Mouse (Mus musculus) liver, embryonic 12.5 days (tissue): ENCODE data around the gene Zscan22. TPM values are rescaled to one million over a fixed set of nuclear protein-coding genes. Genes with fewer than 3 reads are reported as not detected.
A peak's percentile ranks its signal among the peaks of the same experiment; 100 is the strongest.
"Not testable (repeated sequence)": the region's sequence is repeated elsewhere in the genome, so short reads cannot be mapped to it uniquely, and the experiment has no call there.

Experiments used
- ATAC-seq: fragments of 200-750 bp; cut with Nextera tagmentation; 2 replicates; pipeline ENCODE4 v1.8.0; 2017; ENCODE audit warnings: moderate number of reproducible peaks, mild to moderate bottlenecking, moderate library complexity
- H3K27ac ChIP-seq: fragments of 300-500 bp; sonication (generic); 2 replicates; pipeline ENCODE4 v1.5.1; 2016; ENCODE audit warnings: mild to moderate bottlenecking
- H3K27me3 ChIP-seq: fragments of 300-500 bp; sonication (generic); replicated peaks from 2 replicates; pipeline ENCODE4 v1.6.1; 2016; ENCODE audit warnings: mild to moderate bottlenecking, moderate library complexity
- H3K36me3 ChIP-seq: fragments of 300-500 bp; sonication (generic); 2 replicates; pipeline ENCODE4 v1.6.1; 2016; ENCODE audit warnings: mild to moderate bottlenecking, moderate library complexity
- H3K4me1 ChIP-seq: fragments of 300-500 bp; sonication (generic); 2 replicates; pipeline ENCODE4 v1.6.1; 2016
- H3K4me2 ChIP-seq: fragments of 300-500 bp; sonication (generic); 2 replicates; pipeline ENCODE4 v1.6.1; 2016; ENCODE audit warnings: mild to moderate bottlenecking, moderate library complexity
- H3K4me3 ChIP-seq: fragments of 300-500 bp; sonication (generic); 2 replicates; pipeline ENCODE4 v1.5.1; 2016; ENCODE audit warnings: mild to moderate bottlenecking, moderate library complexity
- H3K9ac ChIP-seq: fragments of 300-500 bp; sonication (generic); 2 replicates; pipeline ENCODE4 v1.6.1; 2016; ENCODE audit warnings: mild to moderate bottlenecking, moderate library complexity
- H3K9me3 ChIP-seq: fragments of 300-500 bp; sonication (generic); replicated peaks from 2 replicates; pipeline ENCODE4 v1.6.1; 2016; ENCODE audit warnings: mild to moderate bottlenecking, moderate library complexity
- WGBS: fragments of 180-500 bp; shearing (Covaris S2); methylation state at CpG from one replicate; pipeline ENCODE4 v1.1.7; 2016; ENCODE audit not compliant: insufficient replicate concordance; 5-methylcytosine and 5-hydroxymethylcytosine counted together
- polyA plus RNA-seq: library from polyadenylated mRNA; unstranded; fragments of >200 nt; fragmentation: Nextera tagmentation; extraction: Ambion mirVana; gene quantifications from 2 replicates; pipeline ENCODE4 v1.2.1, GENCODE M21; 2016

The Zscan22 gene
- polyA plus RNA-seq, 1 experiment from 2014 or later = 5.9 TPM

GRCm38 (mm10) chr7:12934808-12935207 lies 37.2 kb downstream of the Zscan22 start:
- Histone ChIP-seq H3K9me3 (0 out of 2 replicates have a peak, but pooled peaks cover 4% of the 10 kb centered on the region), H3K4me3 (no peak overlapping the region), H3K9ac (no peak overlapping the region), H3K4me1 (peaks cover 8% of the 10 kb centered on the region), H3K27ac (no peak overlapping the region), H3K4me2 (no peak overlapping the region), H3K36me3 (no peaks in the 10 kb centered on the region), H3K27me3 (peaks cover under 1% of the 10 kb centered on the region; the same call in 1 of the 2 replicates)
- ATAC-seq = peak; percentile 47
- 39% methylated on average over 3 of the region's 3 CpGs for WGBS

- not testable (repeated sequence) for H3K27ac ChIP-seq, H3K9me3 ChIP-seq, H3K9ac ChIP-seq, H3K36me3 ChIP-seq, H3K4me1 ChIP-seq, ATAC-seq, H3K4me2 ChIP-seq, H3K27me3 ChIP-seq, H3K4me3 ChIP-seq
- 76% methylated on average over 4 of the region's 4 CpGs for WGBS
Measured at GRCm38 (mm10) chr7:12937254-12937803, 39.7 kb downstream of the Zscan22 start.

- Histone ChIP-seq H3K9ac (no peak overlapping the region), H3K4me2 (no peak overlapping the region), H3K36me3 (no peaks in the 10 kb centered on the region), H3K9me3 (0 out of 2 replicates have a peak, but pooled peaks cover 4% of the 10 kb centered on the region), H3K27ac (no peak overlapping the region), H3K4me1 (no peaks in the 10 kb centered on the region), H3K27me3 (no peaks in the 10 kb centered on the region), H3K4me3 (no peak overlapping the region)
- no peak for ATAC-seq
- WGBS = 76% methylated on average over 4 of the region's 4 CpGs
Measured at GRCm38 (mm10) chr7:12940599-12940998, 43.0 kb downstream of the Zscan22 start.

GRCm38 (mm10) chr7:12943488-12943887 lies 45.9 kb downstream of the Zscan22 start:
- Histone ChIP-seq H3K9me3 (no peaks in the 10 kb centered on the region), H3K9ac (no peak overlapping the region), H3K36me3 (no peaks in the 10 kb centered on the region), H3K4me2 (no peak overlapping the region), H3K4me1 (peaks cover 2% of the 10 kb centered on the region), H3K27ac (no peak overlapping the region), H3K27me3 (no peaks in the 10 kb centered on the region), H3K4me3 (no peak overlapping the region)
- ATAC-seq = 0 out of 2 replicates have a peak, but pooled peaks have one; percentile 38

GRCm38 (mm10) chr7:12949032-12949871 lies 51.6 kb downstream of the Zscan22 start:
- Histone ChIP-seq H3K27ac (peak overlapping the region; percentile 82), H3K4me2 (peak overlapping the region; percentile 87), H3K27me3 (no peaks in the 10 kb centered on the region), H3K36me3 (no peaks in the 10 kb centered on the region), H3K9me3 (no peaks in the 10 kb centered on the region), H3K4me1 (peaks cover 35% of the 10 kb centered on the region), H3K4me3 (peak overlapping the region; percentile 67), H3K9ac (peak overlapping the region; percentile 80)
- WGBS = 10% methylated on average over 35 of the region's 35 CpGs
- peak; percentile 97 for ATAC-seq

- H3K36me3 ChIP-seq = no peaks in the 10 kb centered on the region
- no peaks in the 10 kb centered on the region for H3K9me3 ChIP-seq
- peak overlapping the region; percentile 87 for H3K4me2 ChIP-seq
- H3K27ac ChIP-seq = peak overlapping the region; percentile 82
- H3K27me3 ChIP-seq = no peaks in the 10 kb centered on the region
- peak overlapping the region; percentile 67 for H3K4me3 ChIP-seq
- ATAC-seq = peak; percentile 58; the same call in 1 of the 2 replicates
- H3K9ac ChIP-seq = peak overlapping the region; percentile 80
- WGBS = 2% methylated on average over 16 of the region's 16 CpGs
- H3K4me1 ChIP-seq = peaks cover 39% of the 10 kb centered on the region
Measured at GRCm38 (mm10) chr7:12949872-12950229, 52.2 kb downstream of the Zscan22 start.

GRCm38 (mm10) chr7:12954896-12955295 lies 57.3 kb downstream of the Zscan22 start:
- Histone ChIP-seq H3K4me2 (no peak overlapping the region), H3K9ac (no peak overlapping the region), H3K4me3 (no peak overlapping the region), H3K36me3 (no peaks in the 10 kb centered on the region), H3K27me3 (no peaks in the 10 kb centered on the region), H3K4me1 (peaks cover 40% of the 10 kb centered on the region), H3K9me3 (no peaks in the 10 kb centered on the region), H3K27ac (0 out of 2 replicates have a peak overlapping the region, but pooled peaks have one; percentile 22)
- peak; percentile 48; the same call in 1 of the 2 replicates for ATAC-seq
- WGBS = 32% methylated on average over 3 of the region's 3 CpGs

- Histone ChIP-seq H3K36me3 (no peaks in the 10 kb centered on the region), H3K9ac (no peak overlapping the region), H3K9me3 (no peaks in the 10 kb centered on the region), H3K4me2 (no peak overlapping the region), H3K4me1 (peaks cover 31% of the 10 kb centered on the region), H3K4me3 (no peak overlapping the region), H3K27ac (no peak overlapping the region), H3K27me3 (no peaks in the 10 kb centered on the region)
- no peak for ATAC-seq
- WGBS = 55% methylated on average over 5 of the region's 5 CpGs
Measured at GRCm38 (mm10) chr7:12957511-12957910, 59.9 kb downstream of the Zscan22 start.

Other genes starting within 250 kb of the Zscan22 start
- gene Vmn2r55, start 212.8 kb upstream of the Zscan22 start, polyA plus RNA-seq = not detected in 2 replicates
- gene Vmn2r56, start 162.8 kb upstream of the Zscan22 start, polyA plus RNA-seq = not detected in 2 replicates
- 1.4 and 2.1 TPM in 2 replicates for gene Zscan18, start 94.2 kb upstream of the Zscan22 start, polyA plus RNA-seq
- 3.8 and 4.6 TPM in 2 replicates for gene Zfp329, start 79.0 kb upstream of the Zscan22 start, polyA plus RNA-seq
- 16.1 and 16.4 TPM in 2 replicates for gene Zfp110, start 63.1 kb upstream of the Zscan22 start, polyA plus RNA-seq
- 0.86 and 1.0 TPM in 2 replicates for gene Zfp128, start 16.6 kb upstream of the Zscan22 start, polyA plus RNA-seq
- 813 and 821 TPM in 2 replicates for gene Rps5, start 24.5 kb downstream of the Zscan22 start, polyA plus RNA-seq
- 0.24 and 0.43 TPM in 2 replicates for gene Rnf225, start 29.6 kb downstream of the Zscan22 start, polyA plus RNA-seq
- gene Zfp324, start 68.0 kb downstream of the Zscan22 start, polyA plus RNA-seq = 4.4 and 5.1 TPM in 2 replicates
- 5.4 and 5.7 TPM in 2 replicates for gene Zfp446, start 80.0 kb downstream of the Zscan22 start, polyA plus RNA-seq
- gene Slc27a5, start 100.4 kb downstream of the Zscan22 start, polyA plus RNA-seq = 1.3 and 1.5 TPM in 2 replicates
- gene Trim28, start 101.3 kb downstream of the Zscan22 start, polyA plus RNA-seq = 201 and 203 TPM in 2 replicates
- 16.2 and 20.0 TPM in 2 replicates for gene Zbtb45, start 112.2 kb downstream of the Zscan22 start, polyA plus RNA-seq
- 133 and 134 TPM in 2 replicates for gene Chmp2a, start 137.0 kb downstream of the Zscan22 start, polyA plus RNA-seq
- 145 and 148 TPM in 2 replicates for gene Ube2m, start 140.5 kb downstream of the Zscan22 start, polyA plus RNA-seq
- gene Mzf1, start 156.9 kb downstream of the Zscan22 start, polyA plus RNA-seq = 0.77 and 1.4 TPM in 2 replicates
- not detected in 2 replicates for gene Vmn1r85, start 197.4 kb downstream of the Zscan22 start, polyA plus RNA-seq
- gene Vmn1r86, start 222.1 kb downstream of the Zscan22 start, polyA plus RNA-seq = not detected in 2 replicates
- not detected in 2 replicates for gene Vmn1r87, start 242.3 kb downstream of the Zscan22 start, polyA plus RNA-seq